Mouse (Mus musculus): ENCODE data around the gene Isg20l2. TPM values are rescaled to one million over a fixed set of nuclear protein-coding genes. Genes with fewer than 3 reads are reported as not detected.

Gene Isg20l2
- polyA plus RNA-seq, 1 experiment from 2014 or later, result 40.8 TPM

DNA sequence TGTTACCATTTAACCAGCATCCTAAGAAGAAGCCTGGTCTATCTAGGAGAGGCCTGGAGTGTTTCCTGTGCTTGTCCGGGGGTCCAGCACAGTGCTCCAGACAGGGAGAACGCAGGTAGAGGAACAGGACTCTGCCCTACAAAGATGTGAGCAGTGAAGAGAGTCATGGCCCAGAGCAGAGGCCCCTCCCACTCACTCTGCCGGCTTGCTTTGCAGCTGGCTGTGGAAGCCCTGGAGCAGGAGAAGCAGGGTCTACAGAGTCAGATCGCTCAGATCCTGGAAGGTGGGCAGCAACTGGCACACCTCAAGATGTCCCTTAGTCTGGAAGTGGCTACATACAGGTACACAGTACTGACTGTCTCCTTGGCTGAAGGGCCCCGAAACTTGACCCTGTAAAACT lies 42.7 kb downstream of the Isg20l2 start:
- H3K4me2 ChIP-seq (ENCODE audit: low read depth, low read length), result peak overlapping the region; percentile 92
- 32% methylated on average over 5 of the region's 5 CpGs for WGBS
- peak overlapping the region; percentile 81 for H3K9ac ChIP-seq (ENCODE audit: low read length)
- peaks cover 43% of the 10 kb centered on the region for H3K4me1 ChIP-seq (ENCODE audit: control insufficient read depth, insufficient read depth, low read length)
- peak overlapping the region; percentile 63 for H3K4me3 ChIP-seq (replicated peaks; ENCODE audit: low read length)
- no peak overlapping the region; the same call in 1 of the 2 replicates for H3K27ac ChIP-seq (ENCODE audit: low read length)
- H3K36me3 ChIP-seq (ENCODE audit: control insufficient read depth, insufficient read depth, low read length), result no peaks in the 10 kb centered on the region
- ATAC-seq (ENCODE audit: insufficient read depth, low FRiP score), result no peak
- no peaks in the 10 kb centered on the region for H3K9me3 ChIP-seq (replicated peaks; ENCODE audit: control insufficient read depth, low read length)
- peaks cover 20% of the 10 kb centered on the region for H3K27me3 ChIP-seq (ENCODE audit: control insufficient read depth, insufficient read depth, low read length)

DNA sequence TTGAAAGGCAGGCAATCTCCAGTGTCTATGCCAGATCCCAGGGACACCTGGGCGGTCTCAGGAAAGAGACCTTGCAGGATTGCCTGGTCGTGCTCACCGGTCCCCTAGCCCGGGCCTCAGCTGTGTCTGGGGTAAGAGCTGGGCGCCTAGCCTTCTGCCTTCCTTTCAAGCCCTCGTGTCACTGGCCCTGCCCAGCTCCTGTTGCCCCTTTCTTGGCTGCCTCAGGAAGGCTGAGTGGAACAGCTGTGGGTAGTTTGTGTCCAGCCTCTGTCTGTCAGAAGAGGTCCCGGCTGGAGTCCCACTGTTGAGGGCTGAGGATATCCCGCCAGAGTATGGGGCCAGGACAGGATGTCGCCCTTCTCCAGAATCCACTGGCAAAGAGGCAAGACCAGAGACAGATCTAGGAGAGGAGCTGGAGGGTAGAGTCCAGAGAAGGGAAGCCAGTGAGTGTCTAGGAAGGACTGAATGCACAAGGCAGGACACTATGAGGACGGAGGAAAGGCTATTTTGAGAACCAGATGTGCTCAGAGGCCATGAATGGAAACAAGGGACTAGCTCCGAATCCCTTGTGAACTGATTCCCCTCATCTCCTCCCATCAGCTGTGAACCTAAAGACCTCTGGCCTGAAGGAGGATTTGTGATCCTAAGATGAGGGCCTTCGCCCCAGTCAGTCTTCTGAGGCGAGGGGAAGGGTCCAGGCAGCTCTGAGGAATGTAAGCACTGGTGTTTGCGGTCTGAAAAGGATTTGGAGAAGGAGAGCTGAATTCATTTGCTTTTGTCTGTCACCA lies 43.7 kb downstream of the Isg20l2 start:
- peak overlapping the region; percentile 92 for H3K4me2 ChIP-seq (ENCODE audit: low read depth, low read length)
- peak overlapping the region; percentile 63 for H3K9ac ChIP-seq (ENCODE audit: low read length)
- H3K27me3 ChIP-seq (ENCODE audit: control insufficient read depth, insufficient read depth, low read length), result peaks cover 20% of the 10 kb centered on the region
- 44% methylated on average over 14 of the region's 14 CpGs for WGBS
- H3K4me1 ChIP-seq (ENCODE audit: control insufficient read depth, insufficient read depth, low read length), result peaks cover 43% of the 10 kb centered on the region
- no peak for ATAC-seq (ENCODE audit: insufficient read depth, low FRiP score)
- H3K4me3 ChIP-seq (replicated peaks; ENCODE audit: low read length), result peak overlapping the region; percentile 63
- no peaks in the 10 kb centered on the region for H3K36me3 ChIP-seq (ENCODE audit: control insufficient read depth, insufficient read depth, low read length)
- H3K27ac ChIP-seq (ENCODE audit: low read length), result peak overlapping the region; percentile 66
- H3K9me3 ChIP-seq (replicated peaks; ENCODE audit: control insufficient read depth, low read length), result no peaks in the 10 kb centered on the region

DNA sequence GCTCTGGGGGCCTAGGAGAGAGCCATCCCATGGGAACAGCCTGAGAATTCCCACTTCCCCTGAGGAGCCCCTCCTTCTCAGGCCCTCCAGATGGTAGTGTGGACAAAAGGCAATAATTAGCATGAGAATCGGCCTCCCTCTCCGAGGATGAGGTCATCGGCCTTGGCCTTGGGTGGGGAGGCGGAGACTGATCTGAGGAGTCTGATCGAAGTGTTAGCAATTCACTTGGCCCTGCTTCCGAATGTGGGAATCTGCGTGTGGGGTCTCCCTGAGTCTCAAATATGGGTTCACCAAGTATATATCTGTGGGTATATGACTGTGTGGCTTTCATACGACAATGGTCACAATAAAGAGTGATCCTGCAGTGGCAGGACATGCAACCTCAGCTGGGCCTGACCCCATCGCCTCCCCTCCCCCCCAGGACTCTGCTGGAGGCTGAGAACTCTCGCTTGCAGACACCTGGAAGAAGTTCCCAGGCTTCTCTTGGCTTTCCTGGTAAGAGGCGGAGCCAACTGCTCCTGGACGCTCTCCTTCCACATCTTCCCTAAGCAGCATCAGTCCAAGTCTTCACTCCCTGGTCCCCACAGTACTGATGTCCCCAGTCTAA lies 44.4 kb downstream of the Isg20l2 start:
- Histone ChIP-seq H3K36me3 (ENCODE audit: control insufficient read depth, insufficient read depth, low read length) (no peaks in the 10 kb centered on the region), H3K4me1 (ENCODE audit: control insufficient read depth, insufficient read depth, low read length) (peaks cover 43% of the 10 kb centered on the region), H3K9ac (ENCODE audit: low read length) (peak overlapping the region; percentile 63), H3K27ac (ENCODE audit: low read length) (peak overlapping the region; percentile 58), H3K4me3 (replicated peaks; ENCODE audit: low read length) (peak overlapping the region; percentile 63), H3K4me2 (ENCODE audit: low read depth, low read length) (peak overlapping the region; percentile 92), H3K9me3 (replicated peaks; ENCODE audit: control insufficient read depth, low read length) (no peaks in the 10 kb centered on the region), H3K27me3 (ENCODE audit: control insufficient read depth, insufficient read depth, low read length) (peaks cover 20% of the 10 kb centered on the region)
- 28% methylated on average over 12 of the region's 12 CpGs for WGBS
- 0 out of 2 replicates have a peak, but pooled peaks have one; percentile 27 for ATAC-seq (ENCODE audit: insufficient read depth, low FRiP score)

DNA sequence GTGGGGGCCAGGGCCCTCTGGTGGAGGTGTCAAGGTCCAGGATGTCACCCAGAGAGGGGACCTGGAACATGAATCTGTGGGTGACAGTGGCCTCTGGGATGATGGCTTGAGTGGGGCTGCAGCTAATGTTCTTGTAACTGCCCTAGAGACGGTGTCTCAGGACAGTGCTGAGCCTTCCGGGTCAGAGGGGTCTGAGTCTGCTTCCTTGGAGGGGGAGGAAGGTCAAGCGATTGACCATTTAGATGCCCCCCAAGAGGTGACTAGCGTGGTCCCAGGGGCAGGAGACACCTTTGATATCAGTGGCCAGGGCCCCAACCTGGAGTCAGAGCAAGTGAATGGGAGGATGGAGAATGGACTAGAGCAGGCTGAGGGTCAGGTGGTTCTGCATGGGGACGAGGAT lies 49.4 kb downstream of the Isg20l2 start:
- 81% methylated on average over 5 of the region's 5 CpGs for WGBS
- Histone ChIP-seq H3K9me3 (replicated peaks; ENCODE audit: control insufficient read depth, low read length) (no peaks in the 10 kb centered on the region), H3K4me1 (ENCODE audit: control insufficient read depth, insufficient read depth, low read length) (peaks cover 38% of the 10 kb centered on the region)

GRCm38 (mm10) chr3:87980085-87980484 lies 50.0 kb downstream of the Isg20l2 start:
- no peaks in the 10 kb centered on the region for H3K9me3 ChIP-seq (replicated peaks; ENCODE audit: control insufficient read depth, low read length)
- WGBS, result 45% methylated on average over 3 of the region's 3 CpGs
- no peaks in the 10 kb centered on the region for H3K36me3 ChIP-seq (ENCODE audit: control insufficient read depth, insufficient read depth, low read length)
- H3K27ac ChIP-seq (ENCODE audit: low read length), result no peak overlapping the region
- peaks cover 36% of the 10 kb centered on the region for H3K4me1 ChIP-seq (ENCODE audit: control insufficient read depth, insufficient read depth, low read length)
- ATAC-seq (ENCODE audit: insufficient read depth, low FRiP score), result no peak
- H3K4me2 ChIP-seq (ENCODE audit: low read depth, low read length), result no peak overlapping the region
- no peaks in the 10 kb centered on the region for H3K27me3 ChIP-seq (ENCODE audit: control insufficient read depth, insufficient read depth, low read length)
- H3K4me3 ChIP-seq (replicated peaks; ENCODE audit: low read length), result no peak overlapping the region
- no peak overlapping the region for H3K9ac ChIP-seq (ENCODE audit: low read length)

More for the DNA sequence above, 49.4 kb downstream of the Isg20l2 start:
- no peaks in the 10 kb centered on the region for H3K27me3 ChIP-seq (ENCODE audit: control insufficient read depth, insufficient read depth, low read length)
- no peak overlapping the region for H3K4me3 ChIP-seq (replicated peaks; ENCODE audit: low read length)
- H3K27ac ChIP-seq (ENCODE audit: low read length), result no peak overlapping the region
- ATAC-seq (ENCODE audit: insufficient read depth, low FRiP score), result no peak
- no peak overlapping the region for H3K4me2 ChIP-seq (ENCODE audit: low read depth, low read length)
- H3K9ac ChIP-seq (ENCODE audit: low read length), result no peak overlapping the region
- H3K36me3 ChIP-seq (ENCODE audit: control insufficient read depth, insufficient read depth, low read length), result no peaks in the 10 kb centered on the region

DNA sequence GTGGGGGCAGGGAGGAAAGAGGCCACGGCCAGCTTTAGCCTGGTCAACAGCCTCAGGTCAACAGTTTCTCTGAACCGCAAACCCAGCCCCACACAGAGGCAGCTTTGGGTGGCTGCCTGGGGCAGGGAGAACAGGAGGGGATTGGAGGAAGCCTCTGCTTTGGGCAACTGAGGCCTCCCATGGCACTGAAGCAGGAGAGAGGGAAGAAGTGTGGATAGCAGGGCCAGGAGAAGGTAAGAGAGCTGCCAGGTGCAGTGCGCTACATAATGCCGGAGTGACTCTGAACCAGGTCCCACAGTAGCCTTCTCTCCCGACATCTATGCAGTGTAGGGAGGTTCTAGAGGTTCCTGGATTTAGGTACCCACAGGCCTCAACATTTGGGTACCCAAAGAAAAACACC lies 50.6 kb downstream of the Isg20l2 start:
- 68% methylated on average over 5 of the region's 5 CpGs for WGBS
- Histone ChIP-seq H3K4me2 (ENCODE audit: low read depth, low read length) (no peak overlapping the region), H3K9ac (ENCODE audit: low read length) (no peak overlapping the region), H3K4me1 (ENCODE audit: control insufficient read depth, insufficient read depth, low read length) (peaks cover 42% of the 10 kb centered on the region), H3K4me3 (replicated peaks; ENCODE audit: low read length) (no peak overlapping the region), H3K9me3 (replicated peaks; ENCODE audit: control insufficient read depth, low read length) (no peaks in the 10 kb centered on the region), H3K27me3 (ENCODE audit: control insufficient read depth, insufficient read depth, low read length) (no peaks in the 10 kb centered on the region), H3K36me3 (ENCODE audit: control insufficient read depth, insufficient read depth, low read length) (no peaks in the 10 kb centered on the region), H3K27ac (ENCODE audit: low read length) (0 out of 2 replicates have a peak overlapping the region, but pooled peaks have one; percentile 96)
- no peak for ATAC-seq (ENCODE audit: insufficient read depth, low FRiP score)

DNA sequence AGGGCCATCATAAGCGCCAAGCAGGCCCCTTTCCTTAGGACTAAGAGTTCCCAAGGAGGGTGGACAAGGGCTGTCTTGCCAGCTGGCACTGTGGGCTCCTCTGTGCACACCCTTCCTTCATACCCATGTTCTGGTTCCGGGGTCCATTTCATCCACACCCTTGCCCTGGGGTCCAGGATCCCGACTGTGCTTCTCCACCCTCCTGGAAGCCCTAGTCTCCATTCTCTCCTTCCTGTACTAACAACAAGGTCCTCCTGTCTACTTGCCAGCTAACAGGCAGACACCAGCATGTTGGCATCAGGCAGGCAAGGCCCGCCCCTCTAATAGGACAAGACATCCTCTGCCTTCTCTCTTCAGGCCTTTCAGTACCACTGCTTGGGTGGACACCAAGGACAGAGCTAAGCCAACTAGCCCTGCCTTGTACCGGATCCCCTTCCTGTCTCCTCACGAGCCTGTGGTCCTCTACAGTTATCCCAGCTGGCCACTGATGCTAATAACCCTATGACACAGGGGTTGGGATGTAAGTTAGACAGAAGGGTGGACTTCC lies 51.2 kb downstream of the Isg20l2 start:
- H3K36me3 ChIP-seq (ENCODE audit: control insufficient read depth, insufficient read depth, low read length), result no peaks in the 10 kb centered on the region
- no peak for ATAC-seq (ENCODE audit: insufficient read depth, low FRiP score)
- H3K4me2 ChIP-seq (ENCODE audit: low read depth, low read length), result no peak overlapping the region
- no peak overlapping the region for H3K4me3 ChIP-seq (replicated peaks; ENCODE audit: low read length)
- no peaks in the 10 kb centered on the region for H3K9me3 ChIP-seq (replicated peaks; ENCODE audit: control insufficient read depth, low read length)
- peak overlapping the region; percentile 96 for H3K27ac ChIP-seq (ENCODE audit: low read length)
- H3K27me3 ChIP-seq (ENCODE audit: control insufficient read depth, insufficient read depth, low read length), result no peaks in the 10 kb centered on the region
- 80% methylated on average over 6 of the region's 6 CpGs for WGBS
- peaks cover 48% of the 10 kb centered on the region for H3K4me1 ChIP-seq (ENCODE audit: control insufficient read depth, insufficient read depth, low read length)
- H3K9ac ChIP-seq (ENCODE audit: low read length), result no peak overlapping the region

DNA sequence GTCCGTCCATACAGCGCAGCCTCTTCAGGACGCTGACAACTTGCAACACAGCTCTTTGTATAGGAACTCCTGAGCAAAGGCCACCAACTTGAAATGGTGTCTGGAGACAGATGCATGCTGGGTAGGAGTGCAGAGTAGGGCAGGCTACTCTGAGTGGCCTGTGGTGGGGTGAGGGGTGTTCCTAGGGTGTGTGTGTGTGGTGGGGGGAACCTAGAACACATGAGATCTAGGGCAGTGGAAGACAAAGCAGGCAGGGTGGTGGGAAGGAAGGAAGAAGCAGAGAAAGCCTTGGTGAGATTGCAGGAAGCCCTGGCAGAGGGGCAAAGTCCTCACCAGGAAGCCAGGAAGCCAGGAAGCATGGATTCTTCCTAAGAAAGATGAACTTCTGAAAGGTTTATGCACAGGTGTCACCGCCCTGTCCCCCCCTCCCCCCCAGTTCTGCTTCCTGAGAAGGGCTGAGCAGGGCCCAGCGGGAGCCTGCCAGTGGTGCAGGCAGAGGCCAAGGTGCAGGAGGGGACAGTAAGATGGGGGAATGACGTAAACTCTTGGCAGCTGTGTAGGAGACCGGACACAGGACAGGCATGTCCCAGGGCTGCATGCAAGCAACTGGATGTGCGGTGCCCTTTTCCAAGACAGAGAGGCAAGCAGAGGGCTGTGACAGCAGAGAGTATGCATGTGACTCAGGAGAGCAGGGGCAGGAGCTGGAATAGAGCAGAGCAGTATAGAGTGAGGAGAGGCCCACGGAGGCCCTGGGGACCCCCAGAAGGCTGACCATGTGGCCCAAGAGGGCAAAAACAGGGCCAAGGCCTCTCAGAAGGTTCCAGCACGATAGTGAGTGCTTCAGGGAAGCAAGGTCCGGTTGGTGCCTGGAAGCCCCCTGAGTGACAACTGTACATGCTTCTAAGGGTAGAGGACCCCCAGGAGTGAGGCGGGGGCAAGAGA lies 52.1 kb downstream of the Isg20l2 start:
- WGBS, result 27% methylated on average over 12 of the region's 12 CpGs
- Histone ChIP-seq H3K27ac (ENCODE audit: low read length) (peak overlapping the region; percentile 96), H3K9me3 (replicated peaks; ENCODE audit: control insufficient read depth, low read length) (no peaks in the 10 kb centered on the region), H3K9ac (ENCODE audit: low read length) (peak overlapping the region; percentile 63), H3K4me2 (ENCODE audit: low read depth, low read length) (peak overlapping the region; percentile 48), H3K4me1 (ENCODE audit: control insufficient read depth, insufficient read depth, low read length) (peaks cover 52% of the 10 kb centered on the region), H3K27me3 (ENCODE audit: control insufficient read depth, insufficient read depth, low read length) (no peaks in the 10 kb centered on the region), H3K36me3 (ENCODE audit: control insufficient read depth, insufficient read depth, low read length) (no peaks in the 10 kb centered on the region), H3K4me3 (replicated peaks; ENCODE audit: low read length) (0 out of 2 replicates have a peak overlapping the region, but pooled peaks have one; percentile 4)
- ATAC-seq (ENCODE audit: insufficient read depth, low FRiP score), result peak; percentile 51

Measured in stomach, embryonic 16.5 days (tissue).